Mouse (Mus musculus) midbrain, embryonic 16.5 days (tissue): ENCODE results near the gene Nr4a3. TPM values are rescaled to one million over a fixed set of nuclear protein-coding genes. Genes with fewer than 3 reads are reported as not detected.

ENCODE experiments used
- polyA plus RNA-seq: library from polyadenylated mRNA; unstranded; fragments of >200 nt; fragmentation: Nextera tagmentation; extraction: Ambion mirVana; gene quantifications from 2 replicates; pipeline ENCODE4 v1.2.1, GENCODE M21; 2015

Gene Nr4a3
- polyA plus RNA-seq, 1 experiment from 2014 or later: 1.4 TPM

Other genes starting within 250 kb of the Nr4a3 start
- gene Stx17, start 79.8 kb downstream of the Nr4a3 start, polyA plus RNA-seq: 27.4 and 28.8 TPM in 2 replicates
- gene Erp44, start 234.4 kb downstream of the Nr4a3 start, polyA plus RNA-seq: 61.2 and 65.2 TPM in 2 replicates
- gene Invs, start 234.6 kb downstream of the Nr4a3 start, polyA plus RNA-seq: 6.6 and 8.1 TPM in 2 replicates